Mouse (Mus musculus) stomach, postnatal 0 days (tissue): ENCODE data around the gene Tex33.

Experiments
- CTCF ChIP-seq: IDR thresholded peaks from 2 replicates; pipeline ENCODE4 v1.5.1; 2016; ENCODE audit warnings: antibody characterized with exemption, low read depth, mild to moderate bottlenecking, moderate library complexity
- EP300 ChIP-seq: optimal IDR thresholded peaks from 2 replicates; pipeline ENCODE3; 2016; ENCODE audit warnings: antibody characterized with exemption

DNA sequence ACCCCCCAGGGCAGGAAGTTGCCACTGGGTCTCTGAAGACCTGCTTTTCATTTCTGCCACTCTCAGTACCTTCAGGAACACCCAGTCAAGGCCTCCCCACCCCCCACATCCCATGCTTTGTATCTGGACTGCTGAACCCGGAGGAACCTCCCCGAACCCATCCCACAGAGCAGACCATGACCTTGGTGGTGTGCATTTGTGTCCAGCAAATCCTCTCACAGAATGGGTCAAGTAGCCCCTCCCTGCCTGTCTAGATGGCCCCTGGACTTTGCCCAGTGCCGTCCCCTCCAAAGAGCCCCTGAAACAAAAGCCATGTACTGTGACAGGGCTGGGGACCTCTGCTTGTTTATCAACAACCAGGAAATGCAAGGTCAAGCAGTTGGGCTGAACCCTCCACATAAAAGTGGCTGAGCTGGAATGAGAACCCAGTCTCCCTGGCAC, 7.6 kb upstream of the Tex33 start:
- no peak for TF ChIP-seq CTCF
- no peak for TF ChIP-seq EP300
